Mouse (Mus musculus) megakaryocyte, adult 5-6 weeks (primary cell): ENCODE measurements around the gene Foxp1. TPM values are rescaled to one million over a fixed set of nuclear protein-coding genes. Genes with fewer than 3 reads are reported as not detected.

Source experiments
- ATAC-seq: 2 replicates; pipeline ENCODE4 v1.8.0; 2016; ENCODE audit warnings: mild to moderate bottlenecking, inconsistent platforms; ENCODE audit not compliant: poor library complexity, severe bottlenecking
- total RNA-seq, 2 experiments: library from RNA; stranded (forward) in 1 of 2; stranded (reverse) in 1 of 2; fragments of 153-499, 151-499 nt in 1 of 2; fragments of 221-1000, 200-1000 nt in 1 of 2; gene quantifications; 2 replicates each; pipeline versions ENCODE4 v1.2.3 to v1.2.4; 2015 to 2017

Gene Foxp1
- total RNA-seq, 2 experiments from 2014 or later, result 59.5 to 85.2 TPM

DNA sequence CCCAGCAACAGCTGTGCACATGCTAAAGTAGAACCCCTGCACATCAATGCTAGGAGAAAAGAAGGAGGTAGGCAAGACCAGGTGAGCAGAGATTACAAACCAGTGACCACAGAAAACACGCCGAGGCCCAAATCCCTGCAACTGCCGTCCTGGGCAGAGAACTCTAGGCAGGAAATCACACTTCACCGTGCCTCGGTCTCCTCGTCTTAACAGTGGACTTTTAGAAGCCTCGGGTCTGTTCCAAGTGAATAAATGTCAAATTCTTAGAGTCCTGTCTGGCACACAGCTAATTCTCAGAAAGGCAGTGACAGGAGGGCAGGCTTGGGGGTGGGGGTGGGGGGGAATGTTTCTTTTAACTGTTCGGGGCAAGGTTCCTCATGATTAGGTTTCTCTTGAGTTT, 220.6 kb downstream of the Foxp1 start:
- ATAC-seq, result no peak

- peak; percentile 63 for ATAC-seq
Observed at GRCm38 (mm10) chr6:99300235-99300634, 222.3 kb downstream of the Foxp1 start.

GRCm38 (mm10) chr6:99299196-99299595, 223.3 kb downstream of the Foxp1 start:
- no peak for ATAC-seq

DNA sequence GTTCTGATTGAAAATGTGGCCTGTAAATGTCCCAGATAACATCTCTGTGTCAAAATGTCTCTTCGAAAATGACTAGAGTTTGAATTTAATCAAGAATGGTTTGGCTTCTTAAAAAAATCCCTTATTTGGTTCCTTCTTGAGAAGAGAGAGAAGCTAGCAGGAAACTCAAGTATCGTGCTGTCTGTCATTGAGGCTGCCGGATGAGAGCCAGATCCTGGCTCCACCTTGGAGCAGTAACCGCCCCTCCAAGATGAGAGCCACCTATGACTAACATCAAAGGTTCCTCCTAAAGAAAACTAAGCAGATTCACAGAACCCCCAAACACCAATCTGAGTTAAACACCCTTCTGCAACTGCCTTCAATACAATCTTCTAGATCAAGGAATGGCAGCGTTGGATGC, 225.0 kb downstream of the Foxp1 start:
- ATAC-seq, result no peak

GRCm38 (mm10) chr6:99295495-99295894, 227.0 kb downstream of the Foxp1 start:
- ATAC-seq, result peak; percentile 60

DNA sequence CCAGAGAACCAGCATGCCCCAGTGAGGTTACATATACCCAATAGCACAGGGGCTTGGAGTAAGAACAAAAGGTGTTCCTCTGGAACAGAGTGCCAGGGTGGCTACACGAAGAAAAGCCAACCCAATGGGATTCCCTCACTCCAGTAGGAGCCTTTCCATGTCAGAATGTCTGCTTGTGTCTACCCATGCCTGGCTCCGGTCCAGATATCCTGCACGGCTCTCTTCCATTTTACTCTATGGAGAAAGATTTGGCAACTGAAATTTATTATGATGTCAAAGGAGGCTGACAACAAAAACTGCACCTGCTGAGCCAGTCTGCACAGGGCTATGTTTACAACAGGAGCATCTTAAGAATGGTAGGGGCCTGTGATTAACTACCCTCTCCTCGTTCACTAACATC, 233.3 kb downstream of the Foxp1 start:
- no peak for ATAC-seq

DNA sequence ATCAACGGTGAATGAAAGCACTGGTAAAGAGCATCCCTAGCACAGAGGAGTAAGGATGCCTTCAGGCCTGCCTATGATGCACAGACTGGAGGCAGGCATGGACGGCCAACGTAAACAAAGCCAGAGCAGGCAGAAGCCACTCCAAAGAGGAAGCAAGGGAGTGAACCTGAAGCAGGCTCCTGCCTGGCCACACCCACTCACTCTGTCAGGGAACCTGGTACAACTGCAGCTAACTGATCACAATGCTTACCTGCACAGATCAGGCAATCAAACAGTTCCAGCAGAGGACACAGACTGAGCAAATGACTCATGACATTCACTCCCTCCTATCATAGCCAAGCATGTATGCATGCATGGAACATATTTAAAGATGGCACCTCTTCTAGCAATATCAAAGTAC, 237.5 kb downstream of the Foxp1 start:
- peak; percentile 64 for ATAC-seq

- ATAC-seq, result peak; percentile 65
Observed at GRCm38 (mm10) chr6:99284019-99284418, 238.5 kb downstream of the Foxp1 start.

DNA sequence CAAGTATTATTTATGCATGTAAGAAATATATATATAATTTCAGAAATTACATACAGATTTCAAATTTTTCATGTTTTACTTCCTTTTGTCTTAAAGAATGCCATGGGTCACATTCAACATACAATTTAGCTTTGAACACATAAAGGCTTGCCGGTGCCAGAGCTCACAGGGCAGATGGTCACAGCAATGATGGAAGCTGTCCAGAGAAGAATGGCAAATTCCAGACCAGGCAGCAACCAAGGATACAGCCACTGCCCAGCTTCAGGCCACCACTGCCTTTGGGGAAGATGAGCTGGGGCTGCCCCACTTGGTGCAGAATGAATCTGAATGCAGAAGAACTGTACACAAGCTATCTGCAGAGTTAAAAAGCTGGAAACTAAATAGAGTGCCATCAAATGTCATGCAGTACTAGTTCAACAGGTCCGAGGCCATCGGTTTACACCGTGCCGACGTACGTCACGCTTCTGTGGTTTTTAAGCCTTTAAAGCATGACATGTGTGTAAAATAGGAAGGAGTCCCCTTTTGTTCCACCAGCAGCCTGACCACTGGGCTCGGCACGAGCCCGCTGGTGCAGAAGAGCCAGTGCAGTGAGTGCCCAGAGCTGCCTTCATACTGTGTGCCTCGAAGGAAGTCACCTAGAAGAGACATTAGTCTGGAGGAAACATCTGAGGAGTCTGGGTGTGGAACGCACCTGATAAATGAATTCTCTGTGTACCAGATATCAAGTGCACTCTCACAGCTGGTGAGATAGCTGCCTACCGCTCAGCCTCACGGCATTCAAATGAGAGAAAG, 239.5 kb downstream of the Foxp1 start:
- ATAC-seq, result peak; percentile 64

- no peak for ATAC-seq
Observed at GRCm38 (mm10) chr6:99281433-99281832, 241.1 kb downstream of the Foxp1 start.

DNA sequence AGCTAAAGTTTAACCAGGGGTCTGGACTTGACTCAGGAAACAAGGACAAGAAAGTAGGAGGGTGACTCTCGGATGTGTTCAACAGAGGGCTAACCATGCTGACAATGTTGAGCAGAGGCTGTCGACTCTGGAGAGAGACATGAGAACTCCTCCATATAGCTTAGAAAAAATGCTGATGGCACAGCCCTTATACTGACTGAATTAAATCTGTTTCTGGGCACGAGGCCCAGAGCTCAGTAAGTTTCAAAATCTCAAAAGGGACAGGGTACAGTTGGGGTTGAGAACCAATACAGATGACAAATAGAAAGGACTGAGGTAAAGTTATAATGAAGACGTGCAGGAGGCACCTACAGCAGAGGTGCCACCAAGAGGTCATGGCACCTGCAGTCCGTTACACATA, 241.9 kb downstream of the Foxp1 start:
- no peak for ATAC-seq

DNA sequence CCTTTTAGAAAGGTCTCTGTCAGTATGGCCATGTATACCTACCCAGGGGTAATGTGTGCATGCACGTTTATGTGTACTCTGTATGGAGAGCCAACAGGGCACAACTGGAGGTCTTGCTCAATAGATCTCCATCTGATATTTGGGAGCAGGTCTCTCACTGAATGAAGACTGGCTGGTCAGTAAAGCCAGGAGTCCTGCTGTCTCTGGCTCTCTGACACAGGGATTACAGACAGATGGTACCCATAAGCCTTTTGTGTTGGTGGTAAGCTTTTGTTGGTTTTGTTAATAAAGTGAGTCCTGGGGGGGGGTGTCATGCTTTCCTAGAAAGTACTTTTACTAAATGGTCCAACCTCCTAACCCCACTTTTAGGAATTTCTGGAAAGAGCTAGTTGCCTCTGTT, 245.3 kb downstream of the Foxp1 start:
- no peak for ATAC-seq

DNA sequence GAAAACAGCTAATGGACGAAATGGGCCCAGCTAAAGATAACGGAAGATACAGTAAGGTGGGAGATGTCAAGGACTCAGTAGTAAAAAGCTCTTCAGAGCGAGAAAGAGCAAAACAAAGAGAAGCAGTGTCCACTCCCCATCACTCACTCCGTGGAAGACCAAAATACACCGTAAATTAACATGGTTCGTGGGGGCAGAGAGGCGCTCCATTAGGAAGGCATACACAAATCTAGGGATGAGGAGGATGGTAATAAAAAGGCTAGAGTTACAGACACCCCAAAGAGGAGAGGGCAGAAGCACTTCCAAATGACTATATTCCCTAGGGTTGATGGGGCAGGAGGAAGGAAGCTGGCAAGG, 246.2 kb downstream of the Foxp1 start:
- no peak for ATAC-seq

DNA sequence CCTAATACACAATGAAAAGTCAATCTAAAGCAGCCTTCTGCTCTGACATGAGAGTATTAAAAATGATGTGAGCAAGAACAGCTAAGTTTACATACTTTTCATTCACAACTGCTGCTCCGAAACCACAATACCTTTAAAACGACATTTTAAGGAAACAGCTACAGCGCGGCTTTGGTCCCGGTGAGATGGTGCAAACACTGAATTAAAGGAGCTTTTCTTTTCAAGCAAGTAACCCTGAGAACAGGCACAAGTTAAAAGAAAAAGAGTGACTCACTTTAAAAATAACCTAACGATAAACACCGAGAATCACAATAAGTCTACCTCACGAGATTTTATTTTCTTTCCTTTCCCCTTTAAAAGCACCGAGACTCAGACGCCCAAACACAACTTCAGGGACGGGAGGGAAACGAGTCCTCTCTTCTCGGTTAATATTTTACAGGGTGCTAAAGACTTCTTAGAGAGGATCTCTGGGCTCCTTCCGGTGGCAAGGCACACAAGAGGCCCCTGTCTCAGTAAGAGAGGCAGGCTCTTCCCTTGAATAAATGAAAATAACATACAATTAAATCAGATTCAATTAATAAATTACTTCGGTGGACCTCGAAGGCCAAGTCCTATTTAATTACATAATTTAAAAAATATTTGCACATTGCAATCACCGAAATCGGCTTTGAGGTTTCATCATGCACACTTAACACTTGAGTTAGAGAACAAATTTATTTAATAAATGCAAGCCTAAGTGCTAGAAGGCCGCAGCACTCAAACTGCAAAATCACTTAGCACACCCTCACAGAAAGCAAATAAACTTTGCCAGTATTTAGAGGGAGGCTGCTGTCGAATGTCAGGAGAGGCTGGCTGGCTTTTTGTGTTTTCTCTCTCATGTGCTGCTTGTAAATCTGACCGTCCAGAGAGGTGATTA, 246.9 kb downstream of the Foxp1 start:
- no peak for ATAC-seq

DNA sequence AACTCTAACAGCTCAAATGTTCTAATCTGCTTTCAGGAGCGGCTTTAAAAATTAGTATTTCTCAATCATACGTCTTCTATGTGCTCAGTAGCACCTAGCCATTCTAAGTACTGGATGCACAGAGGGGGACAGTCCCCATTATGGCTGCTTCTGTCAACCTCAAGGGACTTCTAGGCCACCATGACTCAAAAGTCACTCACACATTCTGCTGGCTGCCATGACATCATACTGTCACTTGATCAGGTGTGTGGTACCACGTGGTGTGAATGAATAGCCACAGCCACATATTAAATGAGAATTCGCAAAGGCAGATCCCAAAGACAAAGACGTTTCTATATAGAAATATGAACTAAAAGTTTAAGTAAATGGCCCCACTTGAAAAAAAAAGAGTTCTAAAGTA, 247.9 kb downstream of the Foxp1 start:
- ATAC-seq, result 0 out of 2 replicates have a peak, but pooled peaks have one; percentile 27

DNA sequence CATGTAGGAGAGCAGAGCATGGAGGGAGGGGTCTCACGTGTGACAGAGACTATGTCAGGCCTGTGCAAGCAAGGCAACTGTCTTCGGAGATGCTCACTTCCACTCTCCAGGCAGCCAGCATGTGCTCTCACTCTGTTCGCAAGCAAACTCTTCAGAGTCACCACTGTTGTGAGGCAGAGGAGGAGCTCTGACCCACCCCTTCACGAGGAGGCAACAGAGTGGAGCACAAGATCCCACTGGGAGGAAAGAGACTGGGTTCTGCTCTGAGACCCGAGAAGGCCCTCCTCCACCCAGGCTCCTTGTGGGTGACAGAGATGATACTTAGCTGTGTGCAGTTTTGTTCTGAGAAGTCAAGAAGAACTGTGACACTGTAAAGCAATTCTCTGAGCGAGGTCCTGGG, 248.3 kb downstream of the Foxp1 start:
- ATAC-seq, result no peak

GRCm38 (mm10) chr6:99273177-99273576, 249.3 kb downstream of the Foxp1 start:
- ATAC-seq, result no peak

GRCm38 (mm10) chr6:99272174-99272573, 250.3 kb downstream of the Foxp1 start:
- no peak for ATAC-seq

DNA sequence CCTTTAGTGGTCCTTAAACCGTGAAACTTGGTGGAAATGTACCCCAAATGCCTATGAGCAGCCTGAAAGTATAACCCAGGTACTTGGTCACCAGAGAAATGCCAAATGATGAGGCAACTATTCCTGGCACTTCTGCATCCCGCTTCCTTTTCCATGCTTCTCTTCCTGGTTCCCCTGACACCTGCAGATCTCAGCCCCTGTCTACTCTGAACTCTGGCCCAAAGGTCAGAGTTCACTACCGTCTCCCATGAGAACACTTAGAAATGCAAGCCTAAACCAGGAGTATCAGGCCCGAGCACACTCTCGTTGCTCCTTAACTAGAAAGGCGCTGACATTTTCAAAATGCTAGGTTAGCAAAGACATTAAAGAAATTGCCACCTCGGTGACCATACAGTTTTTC, 250.8 kb downstream of the Foxp1 start:
- ATAC-seq, result no peak

DNA sequence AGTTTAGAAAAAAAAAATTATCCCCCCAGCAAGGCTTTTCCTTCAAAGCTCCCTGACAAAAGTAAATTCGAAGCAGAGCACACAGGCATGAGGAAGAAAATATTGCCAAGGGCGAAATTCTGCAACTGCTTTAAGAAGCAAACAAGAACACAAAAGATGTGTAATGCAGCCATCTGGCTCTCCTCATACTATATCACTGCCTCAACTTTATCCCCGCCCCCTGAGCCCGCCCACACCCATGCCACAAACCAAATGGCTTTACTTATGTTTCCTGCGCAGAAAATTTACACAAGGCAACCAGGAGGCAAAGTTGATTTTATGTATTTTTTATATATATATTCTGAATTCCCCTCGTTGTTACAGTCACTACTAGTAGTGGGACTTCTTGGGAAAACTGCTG, 252.6 kb downstream of the Foxp1 start:
- ATAC-seq, result no peak

DNA sequence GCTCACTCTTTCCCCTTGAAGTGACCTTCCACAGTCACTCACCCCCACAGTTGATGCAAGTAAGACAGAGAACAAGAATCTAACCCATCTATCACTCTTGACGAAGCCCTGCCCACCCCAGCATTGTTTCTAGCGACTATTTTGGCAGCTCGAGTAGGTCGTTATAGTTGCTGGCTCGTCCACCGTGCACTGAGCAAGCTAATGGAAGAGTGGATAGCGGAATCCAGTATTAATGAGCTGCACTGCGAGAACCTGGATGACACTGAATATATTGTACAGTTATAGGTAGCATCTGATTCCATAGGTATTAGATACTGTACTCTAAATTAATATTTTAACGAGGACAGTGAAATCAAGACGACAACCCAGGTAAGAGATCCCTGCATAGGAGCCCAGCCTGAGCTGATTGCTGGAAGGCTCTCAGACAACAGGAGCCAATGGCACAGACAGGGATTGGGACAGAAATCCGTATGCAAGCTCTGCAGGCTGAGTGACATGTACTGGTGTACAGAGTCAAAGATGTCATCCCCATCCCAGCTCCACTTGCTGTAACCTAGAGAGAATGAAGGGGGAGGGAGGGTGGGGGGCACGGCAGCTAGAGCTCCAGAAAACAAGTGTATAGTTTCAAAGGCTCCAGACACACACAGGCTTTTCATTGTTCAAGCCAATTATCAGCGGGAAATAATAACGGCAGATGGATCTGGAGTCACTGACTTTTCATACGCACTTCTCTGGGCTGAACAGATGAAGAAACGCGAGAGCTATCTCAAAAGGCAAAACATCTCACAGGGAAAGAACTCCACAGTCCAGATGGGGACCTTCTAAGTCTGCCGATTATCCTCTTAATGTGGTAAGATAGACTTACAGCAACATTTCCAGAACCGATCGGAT, 254.1 kb downstream of the Foxp1 start:
- no peak for ATAC-seq
